Mouse (Mus musculus): ENCODE data around the gene Acadvl. TPM values are rescaled to one million over a fixed set of nuclear protein-coding genes. Genes with fewer than 3 reads are reported as not detected.

Gene Acadvl
- polyA plus RNA-seq, 1 experiment from 2014 or later: 83.7 TPM

DNA sequence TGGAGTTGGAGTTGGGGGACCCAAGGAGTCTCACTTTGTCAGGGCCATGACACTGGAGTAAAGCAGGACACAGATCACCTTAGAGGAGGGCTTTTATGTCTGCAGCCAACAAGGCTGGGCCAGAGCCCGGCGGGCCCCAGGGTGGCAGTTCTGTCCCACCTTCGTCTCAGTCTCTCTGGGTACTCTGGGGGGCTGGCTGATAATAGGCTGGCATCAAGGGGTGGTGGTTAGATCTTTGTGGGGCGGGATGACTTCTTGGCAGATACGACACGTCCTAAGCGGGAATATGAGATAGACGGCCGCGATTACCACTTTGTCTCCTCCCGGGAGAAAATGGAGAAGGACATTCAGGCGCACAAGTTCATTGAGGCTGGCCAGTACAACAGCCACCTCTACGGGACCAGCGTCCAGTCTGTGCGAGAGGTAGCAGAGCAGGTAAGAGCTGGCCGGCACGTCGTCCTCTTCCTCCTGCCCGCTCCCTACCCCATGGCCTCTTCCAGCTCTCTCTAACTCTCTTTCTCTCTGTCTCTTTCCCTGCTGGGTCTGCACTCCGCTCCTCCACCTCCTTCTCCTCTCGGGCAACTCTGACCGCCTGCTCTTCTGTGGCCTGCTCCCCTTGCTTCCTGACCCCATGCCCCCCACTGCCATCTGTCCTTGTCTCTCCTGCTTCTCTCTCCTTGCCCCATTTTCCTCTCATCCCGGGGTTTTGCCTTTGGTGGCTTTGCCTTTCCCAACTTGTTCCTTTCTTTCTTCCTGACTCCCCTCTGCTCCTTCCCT is 27.3 kb upstream of the Acadvl start:
- H3K27me3 ChIP-seq: no peaks in the 10 kb centered on the region
- no peak overlapping the region for H3K4me2 ChIP-seq
- no peak for DNase-seq
- ATAC-seq (ENCODE audit: low read depth): no peak
- H3K27ac ChIP-seq: no peak overlapping the region
- WGBS (ENCODE audit: insufficient replicate concordance): 83% methylated on average over 23 of the region's 23 CpGs
- peaks cover 5% of the 10 kb centered on the region; the same call in 1 of the 2 replicates for H3K4me1 ChIP-seq (replicated peaks)
- no peak overlapping the region for H3K9ac ChIP-seq
- 0 out of 2 replicates have a peak, but pooled peaks cover 6% of the 10 kb centered on the region for H3K36me3 ChIP-seq
- H3K4me3 ChIP-seq (replicated peaks): no peak overlapping the region
- H3K9me3 ChIP-seq (replicated peaks): no peaks in the 10 kb centered on the region

DNA sequence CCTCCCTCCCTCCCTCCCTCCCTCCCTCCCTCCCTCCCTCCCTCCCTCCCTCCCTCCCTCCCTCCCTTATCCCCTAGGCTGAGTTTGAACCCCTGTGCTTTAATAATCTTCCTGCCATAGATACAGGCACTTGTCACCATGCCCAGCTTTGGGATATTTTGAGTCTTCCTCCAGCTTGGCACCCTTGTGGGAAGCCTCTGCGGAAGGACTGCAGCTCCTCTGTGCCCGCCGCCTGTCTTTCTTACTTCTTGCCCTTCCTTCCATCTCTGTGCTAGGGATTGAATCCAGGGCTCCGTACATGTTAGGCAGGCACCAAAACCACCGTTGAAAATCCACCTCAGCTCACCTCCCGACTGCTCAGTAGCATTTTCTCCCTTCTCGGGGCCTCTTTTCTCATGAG is 25.0 kb upstream of the Acadvl start:
- H3K27me3 ChIP-seq: no peaks in the 10 kb centered on the region
- ATAC-seq (ENCODE audit: low read depth) (no peak), DNase-seq (no peak)
- no peak overlapping the region for H3K9ac ChIP-seq
- no peaks in the 10 kb centered on the region for H3K9me3 ChIP-seq (replicated peaks)
- peaks cover 5% of the 10 kb centered on the region; the same call in 1 of the 2 replicates for H3K4me1 ChIP-seq (replicated peaks)
- no peak overlapping the region for H3K4me2 ChIP-seq
- 0 out of 2 replicates have a peak, but pooled peaks cover 6% of the 10 kb centered on the region for H3K36me3 ChIP-seq
- no peak overlapping the region for H3K4me3 ChIP-seq (replicated peaks)
- no peak overlapping the region for H3K27ac ChIP-seq
- WGBS (ENCODE audit: insufficient replicate concordance): 65% methylated on average over 7 of the region's 7 CpGs

DNA sequence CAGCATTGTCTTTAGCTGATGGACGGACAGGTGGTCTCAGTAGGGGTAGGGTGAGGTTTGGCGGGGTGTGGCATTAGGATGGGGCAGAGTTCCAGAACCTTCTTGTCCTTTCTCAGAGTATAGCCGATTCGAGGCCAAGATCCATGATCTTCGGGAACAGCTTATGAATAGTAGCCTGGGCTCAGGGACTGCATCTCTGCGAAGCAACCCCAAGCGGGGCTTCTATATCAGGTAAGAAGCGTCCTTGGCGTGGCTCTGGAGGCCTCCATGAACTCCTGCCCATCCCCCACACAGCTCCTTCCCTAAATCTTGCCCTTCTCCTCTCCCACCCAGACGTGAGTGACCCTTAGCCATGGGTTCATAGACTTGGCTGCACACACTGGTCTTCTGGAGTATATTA is 24.4 kb upstream of the Acadvl start:
- 78% methylated on average over 10 of the region's 10 CpGs for whole genome bisulfite sequencing (ENCODE audit: insufficient replicate concordance)
- no peak overlapping the region for H3K9ac ChIP-seq

DNA sequence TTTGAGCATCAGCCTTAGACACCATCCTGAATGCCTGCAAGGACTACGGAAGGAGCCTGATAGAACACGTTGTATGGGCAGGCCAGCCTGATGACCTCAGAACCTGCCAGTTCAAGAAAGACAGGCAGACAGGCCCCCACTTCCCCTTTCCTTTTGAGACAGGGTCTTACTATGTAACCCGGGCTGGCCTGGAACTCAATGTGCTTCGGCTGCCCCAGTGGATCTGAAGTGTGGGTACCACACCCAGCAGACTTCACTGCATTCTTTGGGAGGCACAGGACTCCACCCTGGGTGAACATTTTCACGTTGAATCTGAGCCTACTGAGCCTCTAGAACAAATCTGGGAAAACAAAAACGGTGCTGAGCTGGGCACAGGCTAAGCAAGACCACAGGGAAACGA is 23.0 kb upstream of the Acadvl start:
- H3K9me3 ChIP-seq (replicated peaks): no peaks in the 10 kb centered on the region
- DNase-seq (no peak), ATAC-seq (ENCODE audit: low read depth) (no peak)
- H3K27ac ChIP-seq: no peak overlapping the region
- no peak overlapping the region for H3K9ac ChIP-seq
- H3K4me3 ChIP-seq (replicated peaks): no peak overlapping the region
- H3K36me3 ChIP-seq: 0 out of 2 replicates have a peak, but pooled peaks cover 2% of the 10 kb centered on the region
- no peak overlapping the region for H3K4me2 ChIP-seq
- no peaks in the 10 kb centered on the region for H3K27me3 ChIP-seq
- H3K4me1 ChIP-seq (replicated peaks): peaks cover 5% of the 10 kb centered on the region; the same call in 1 of the 2 replicates
- WGBS (ENCODE audit: insufficient replicate concordance): 42% methylated on average over 7 of the region's 7 CpGs

More for the DNA sequence above, 24.4 kb upstream of the Acadvl start:
- no peak for ATAC-seq (ENCODE audit: low read depth)
- Histone ChIP-seq H3K4me3 (replicated peaks) (no peak overlapping the region), H3K27ac (no peak overlapping the region), H3K9me3 (replicated peaks) (no peaks in the 10 kb centered on the region), H3K4me1 (replicated peaks) (peaks cover 5% of the 10 kb centered on the region; the same call in 1 of the 2 replicates), H3K27me3 (no peaks in the 10 kb centered on the region), H3K4me2 (no peak overlapping the region), H3K36me3 (0 out of 2 replicates have a peak, but pooled peaks cover 6% of the 10 kb centered on the region)
- no peak for DNase-seq

DNA sequence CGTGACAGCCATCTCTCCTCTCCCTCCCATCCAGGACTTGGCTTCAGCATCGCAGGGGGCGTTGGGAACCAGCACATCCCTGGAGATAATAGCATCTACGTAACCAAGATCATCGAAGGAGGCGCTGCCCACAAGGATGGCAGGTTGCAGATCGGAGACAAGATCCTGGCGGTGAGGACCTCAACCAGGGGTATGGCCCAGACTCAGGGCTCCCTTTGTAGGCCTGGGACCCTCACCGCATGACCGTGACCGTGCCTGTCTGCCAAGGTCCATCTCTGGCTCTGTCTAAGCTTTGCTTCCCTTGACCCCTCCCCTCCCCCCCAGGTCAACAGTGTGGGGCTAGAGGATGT is 16.1 kb upstream of the Acadvl start:
- DNase-seq: no peak
- no peak overlapping the region for H3K9ac ChIP-seq
- no peaks in the 10 kb centered on the region for H3K9me3 ChIP-seq (replicated peaks)
- H3K27me3 ChIP-seq: peaks cover 16% of the 10 kb centered on the region
- H3K4me2 ChIP-seq: no peak overlapping the region
- no peak overlapping the region for H3K27ac ChIP-seq
- peaks cover 34% of the 10 kb centered on the region for H3K4me1 ChIP-seq (replicated peaks)
- peaks cover 4% of the 10 kb centered on the region; the same call in 1 of the 2 replicates for H3K36me3 ChIP-seq
- no peak for ATAC-seq (ENCODE audit: low read depth)
- 90% methylated on average over 11 of the region's 11 CpGs for WGBS (ENCODE audit: insufficient replicate concordance)
- no peak overlapping the region for H3K4me3 ChIP-seq (replicated peaks)

DNA sequence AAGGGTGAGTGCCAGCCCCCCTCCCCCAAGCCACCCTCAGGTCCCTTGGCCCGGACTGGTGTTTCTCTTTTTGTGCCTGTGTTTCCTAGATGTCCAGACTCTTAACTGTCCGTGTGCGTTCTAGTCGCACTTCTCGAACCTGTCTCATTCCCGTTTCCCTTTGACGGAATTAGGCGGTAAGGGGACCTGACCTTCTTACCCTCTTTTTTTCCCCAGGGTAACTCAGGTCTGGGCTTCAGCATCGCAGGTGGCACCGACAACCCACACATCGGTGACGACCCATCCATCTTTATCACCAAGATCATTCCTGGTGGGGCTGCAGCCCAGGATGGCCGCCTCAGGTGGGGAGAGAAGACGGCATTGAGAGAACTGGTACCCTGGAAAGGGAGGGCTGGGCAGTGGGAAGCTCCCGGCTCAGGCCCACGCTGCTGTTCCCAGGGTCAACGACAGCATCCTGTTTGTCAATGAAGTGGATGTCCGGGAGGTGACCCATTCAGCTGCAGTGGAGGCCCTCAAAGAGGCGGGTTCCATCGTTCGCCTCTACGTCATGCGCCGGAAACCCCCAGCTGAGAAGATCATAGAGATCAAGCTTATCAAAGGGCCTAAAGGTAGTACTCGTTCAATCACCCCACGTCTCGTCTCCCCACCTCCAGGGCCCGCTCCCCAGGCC is 15.6 kb upstream of the Acadvl start:
- Histone ChIP-seq H3K36me3 (peaks cover 4% of the 10 kb centered on the region; the same call in 1 of the 2 replicates), H3K4me1 (replicated peaks) (peaks cover 39% of the 10 kb centered on the region), H3K9me3 (replicated peaks) (no peaks in the 10 kb centered on the region), H3K27ac (no peak overlapping the region), H3K9ac (no peak overlapping the region), H3K4me2 (no peak overlapping the region), H3K27me3 (peaks cover 21% of the 10 kb centered on the region), H3K4me3 (replicated peaks) (no peak overlapping the region)
- no peak for DNase-seq
- no peak for ATAC-seq (ENCODE audit: low read depth)
- 84% methylated on average over 28 of the region's 28 CpGs for WGBS (ENCODE audit: insufficient replicate concordance)

DNA sequence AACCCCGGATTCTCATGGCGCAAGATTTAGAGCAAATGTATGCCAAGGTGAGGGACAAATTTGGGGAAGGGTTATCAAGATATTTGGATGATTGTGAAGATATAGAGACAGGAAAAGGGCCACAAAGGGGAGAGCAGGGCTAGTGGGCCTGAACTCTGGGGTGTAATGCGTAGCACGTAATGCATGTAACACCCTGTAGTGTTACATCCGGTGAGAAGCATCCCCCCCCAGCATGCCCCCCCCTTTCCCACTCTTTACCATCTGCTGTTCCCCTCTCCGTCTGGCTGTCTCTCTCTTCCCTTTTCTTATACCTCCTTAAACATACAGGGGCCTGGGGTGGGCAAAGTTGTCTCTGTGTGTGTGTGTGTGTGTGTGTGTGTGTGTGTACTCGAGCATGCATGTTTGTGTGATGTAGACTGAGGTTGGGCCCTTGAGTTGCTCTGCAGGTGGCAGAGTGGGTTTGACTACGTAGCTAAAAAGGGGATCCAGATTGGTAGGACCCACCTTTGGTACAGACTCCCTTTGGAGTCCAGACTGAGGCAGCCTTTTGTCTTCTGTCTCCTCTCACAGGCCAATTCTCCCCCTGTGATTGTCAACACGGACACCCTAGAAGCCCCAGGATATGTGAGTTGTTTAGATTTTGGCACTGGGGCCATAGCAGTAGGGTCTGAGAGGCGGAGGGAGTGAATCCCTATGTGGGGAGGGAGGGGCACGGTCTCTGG is 14.8 kb upstream of the Acadvl start:
- Histone ChIP-seq H3K36me3 (peaks cover 4% of the 10 kb centered on the region; the same call in 1 of the 2 replicates), H3K27ac (no peak overlapping the region), H3K4me2 (peak overlapping the region; percentile 45), H3K4me1 (replicated peaks) (peaks cover 39% of the 10 kb centered on the region), H3K27me3 (peaks cover 29% of the 10 kb centered on the region), H3K9ac (no peak overlapping the region), H3K9me3 (replicated peaks) (no peaks in the 10 kb centered on the region), H3K4me3 (replicated peaks) (no peak overlapping the region)
- ATAC-seq (ENCODE audit: low read depth) (no peak), DNase-seq (no peak)
- WGBS (ENCODE audit: insufficient replicate concordance): 59% methylated on average over 11 of the region's 11 CpGs

DNA sequence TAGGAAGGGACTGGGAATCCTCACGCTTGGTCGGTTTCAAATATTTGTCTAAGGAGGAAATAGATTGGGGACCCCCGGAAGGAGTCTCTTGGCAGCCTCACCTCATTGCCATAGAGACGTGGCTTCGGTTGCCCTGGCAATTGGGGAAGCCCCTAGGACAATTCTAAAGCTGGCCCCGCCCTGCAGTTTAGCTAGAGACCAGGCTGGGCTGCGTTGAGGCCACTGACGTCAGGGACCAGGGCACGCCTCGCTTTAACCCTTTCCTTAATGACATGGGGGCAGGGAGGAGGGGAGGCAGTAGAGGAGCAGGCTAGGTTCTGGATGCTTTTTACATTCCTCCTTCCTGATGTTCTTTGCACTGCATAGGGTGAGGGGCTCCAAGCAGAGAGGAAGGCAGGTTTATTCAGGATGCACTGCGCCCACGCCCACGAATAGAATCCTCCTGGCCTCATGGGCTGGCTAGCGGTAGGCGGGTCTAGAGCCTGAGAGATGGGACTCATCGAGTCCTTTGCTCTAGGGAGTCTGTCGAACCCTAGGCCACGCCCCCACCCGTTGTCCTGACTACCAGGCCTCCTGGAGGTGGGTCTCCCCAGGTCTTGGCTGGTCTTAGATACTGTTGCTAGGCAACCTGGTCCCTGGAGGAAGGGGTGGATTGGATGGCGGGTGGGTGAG is 14.1 kb upstream of the Acadvl start:
- no peaks in the 10 kb centered on the region for H3K9me3 ChIP-seq (replicated peaks)
- ATAC-seq (ENCODE audit: low read depth) (peak; percentile 40), DNase-seq (peak; percentile 28)
- H3K27ac ChIP-seq: no peak overlapping the region
- 5% methylated on average over 20 of the region's 20 CpGs for WGBS (ENCODE audit: insufficient replicate concordance)
- H3K4me2 ChIP-seq: peak overlapping the region; percentile 45
- H3K4me3 ChIP-seq (replicated peaks): peak overlapping the region; percentile 20; the same call in 1 of the 2 replicates
- peaks cover 4% of the 10 kb centered on the region; the same call in 1 of the 2 replicates for H3K36me3 ChIP-seq
- H3K9ac ChIP-seq: no peak overlapping the region
- H3K4me1 ChIP-seq (replicated peaks): peaks cover 39% of the 10 kb centered on the region
- peaks cover 36% of the 10 kb centered on the region for H3K27me3 ChIP-seq

DNA sequence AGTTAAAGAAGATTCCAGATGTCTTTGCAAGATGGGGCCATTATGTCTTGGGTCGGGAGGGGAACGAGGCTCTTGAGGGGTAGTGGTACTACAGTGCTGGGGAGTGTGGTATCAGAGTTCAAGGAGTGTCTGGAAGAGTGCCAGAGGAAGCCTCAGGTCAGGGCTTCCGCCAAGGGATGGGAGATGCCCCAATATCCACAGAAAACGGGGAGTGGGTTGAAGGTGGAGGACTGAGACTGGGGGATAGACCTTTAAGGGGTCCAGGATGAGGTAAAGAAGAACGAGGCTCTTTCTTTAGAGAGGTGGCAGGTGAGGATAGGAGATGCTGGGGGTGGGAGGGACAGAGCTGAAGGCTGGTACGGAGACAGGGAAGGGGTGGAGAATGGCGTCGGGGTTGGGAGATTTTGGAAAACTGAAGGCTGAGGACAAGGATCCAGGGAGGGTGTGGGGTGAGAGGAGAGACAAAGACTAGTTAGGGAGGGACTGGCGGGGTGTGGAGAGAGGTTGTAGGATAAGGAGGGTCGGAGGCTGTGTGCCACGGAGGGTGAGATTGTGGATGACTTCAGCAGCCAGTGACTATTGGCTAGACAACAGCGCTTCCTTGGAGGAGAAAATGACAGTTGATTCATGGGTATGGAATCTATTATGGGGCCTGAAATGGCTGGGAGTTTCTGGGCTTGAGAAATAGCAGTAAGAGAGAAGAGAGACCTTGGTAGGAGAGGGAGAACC is 13.4 kb upstream of the Acadvl start:
- peaks cover 4% of the 10 kb centered on the region; the same call in 1 of the 2 replicates for H3K36me3 ChIP-seq
- DNase-seq (no peak), ATAC-seq (ENCODE audit: low read depth) (no peak)
- H3K27ac ChIP-seq: no peak overlapping the region
- H3K4me2 ChIP-seq: peak overlapping the region; percentile 45
- H3K4me1 ChIP-seq (replicated peaks): peaks cover 46% of the 10 kb centered on the region
- H3K9me3 ChIP-seq (replicated peaks): no peaks in the 10 kb centered on the region
- 27% methylated on average over 12 of the region's 12 CpGs for WGBS (ENCODE audit: insufficient replicate concordance)
- peaks cover 43% of the 10 kb centered on the region for H3K27me3 ChIP-seq
- no peak overlapping the region for H3K9ac ChIP-seq
- H3K4me3 ChIP-seq (replicated peaks): no peak overlapping the region; the same call in 1 of the 2 replicates

DNA sequence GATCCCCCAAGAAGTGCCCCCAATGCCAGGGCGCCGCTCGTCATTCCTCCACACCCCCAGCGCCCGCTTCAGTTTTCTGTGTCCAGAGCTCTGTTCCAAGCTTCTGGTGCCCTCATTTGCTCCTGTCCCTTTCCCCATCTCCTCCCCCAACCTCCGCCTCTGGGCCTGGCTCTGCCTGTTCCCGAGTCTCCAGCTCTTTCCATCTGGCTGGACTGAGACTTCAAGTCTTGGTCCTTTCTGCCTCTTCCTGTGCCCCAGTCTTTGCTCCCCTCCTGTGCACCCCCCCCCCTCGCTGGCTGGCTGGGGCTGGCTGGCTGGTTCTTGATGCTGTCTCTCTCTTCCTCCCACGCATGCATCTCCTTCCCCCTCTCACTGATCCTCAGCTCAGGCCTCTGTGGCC is 12.2 kb upstream of the Acadvl start:
- Histone ChIP-seq H3K4me3 (replicated peaks) (no peak overlapping the region), H3K27me3 (peaks cover 55% of the 10 kb centered on the region), H3K9me3 (replicated peaks) (no peaks in the 10 kb centered on the region), H3K27ac (no peak overlapping the region; the same call in 1 of the 2 replicates), H3K4me1 (replicated peaks) (peaks cover 54% of the 10 kb centered on the region), H3K36me3 (peaks cover 4% of the 10 kb centered on the region; the same call in 1 of the 2 replicates), H3K9ac (no peak overlapping the region), H3K4me2 (peak overlapping the region; percentile 40)
- 65% methylated on average over 9 of the region's 9 CpGs for WGBS (ENCODE audit: insufficient replicate concordance)
- DNase-seq (no peak), ATAC-seq (ENCODE audit: low read depth) (no peak)
